Mouse (Mus musculus) erythroblast, embryonic 14.5 days (primary cell): ENCODE measurements around the gene Gm12695. TPM values are rescaled to one million over a fixed set of nuclear protein-coding genes. Genes with fewer than 3 reads are reported as not detected.

Experiments
- H3K27me3 ChIP-seq: 2 replicates; pipeline ENCODE4 v1.6.1; 2012; ENCODE audit warnings: inconsistent platforms; ENCODE audit not compliant: control insufficient read depth
- H3K36me3 ChIP-seq: 2 replicates; pipeline ENCODE4 v1.6.1; 2012; ENCODE audit warnings: mild to moderate bottlenecking, inconsistent platforms; ENCODE audit not compliant: control insufficient read depth
- H3K4me1 ChIP-seq: 2 replicates; pipeline ENCODE4 v1.6.1; 2012; ENCODE audit warnings: inconsistent platforms; ENCODE audit not compliant: control insufficient read depth
- H3K4me3 ChIP-seq: replicated peaks from 2 replicates; pipeline ENCODE3; 2012; ENCODE audit warnings: moderate library complexity, mild to moderate bottlenecking, inconsistent platforms
- H3K9me3 ChIP-seq: 2 replicates; pipeline ENCODE4 v1.6.1; 2012; ENCODE audit warnings: low read length, inconsistent platforms, mixed read lengths; ENCODE audit not compliant: control insufficient read depth
- GATA1 ChIP-seq: IDR thresholded peaks from 2 replicates; pipeline ENCODE4 v1.6.1; 2012; ENCODE audit warnings: low read length, inconsistent platforms, mixed read lengths
- TAL1 ChIP-seq: IDR thresholded peaks from 3 replicates; pipeline ENCODE4 v1.6.1; 2012; ENCODE audit warnings: low read length, inconsistent platforms, mixed read lengths
- polyA plus RNA-seq: library from polyadenylated mRNA; stranded (reverse); fragments of >175 nt; gene quantifications from 2 replicates; pipeline ENCODE4 v1.2.3, GENCODE M21; 2012

Gm12695 gene
- polyA plus RNA-seq, 1 experiment: not detected

DNA sequence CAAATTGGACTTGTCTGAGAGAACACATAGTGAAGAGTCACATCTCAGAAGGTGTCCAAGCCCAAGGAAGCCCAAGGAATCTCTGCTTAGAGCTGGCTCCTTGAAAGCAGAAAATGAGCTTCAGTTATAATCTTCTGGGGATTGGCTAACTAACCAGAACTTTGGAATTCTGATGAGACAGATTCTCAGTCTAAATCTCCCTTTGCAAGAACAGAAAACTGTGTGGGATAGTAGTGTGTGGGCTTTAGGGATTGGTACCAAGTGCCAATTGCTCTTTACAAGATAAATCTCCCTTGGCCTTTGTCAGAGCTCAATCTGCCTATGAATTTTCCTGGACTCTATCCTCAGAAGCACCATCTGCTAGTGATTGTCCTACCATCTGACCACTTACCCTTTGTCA lies 66.5 kb downstream of the Gm12695 start:
- H3K4me1 ChIP-seq: no peaks in the 10 kb centered on the region
- H3K36me3 ChIP-seq: no peaks in the 10 kb centered on the region
- no peaks in the 10 kb centered on the region for H3K27me3 ChIP-seq
- TF ChIP-seq GATA1: no peak
- no peak for TF ChIP-seq TAL1
- H3K9me3 ChIP-seq: no peaks in the 10 kb centered on the region
- H3K4me3 ChIP-seq: no peak overlapping the region

DNA sequence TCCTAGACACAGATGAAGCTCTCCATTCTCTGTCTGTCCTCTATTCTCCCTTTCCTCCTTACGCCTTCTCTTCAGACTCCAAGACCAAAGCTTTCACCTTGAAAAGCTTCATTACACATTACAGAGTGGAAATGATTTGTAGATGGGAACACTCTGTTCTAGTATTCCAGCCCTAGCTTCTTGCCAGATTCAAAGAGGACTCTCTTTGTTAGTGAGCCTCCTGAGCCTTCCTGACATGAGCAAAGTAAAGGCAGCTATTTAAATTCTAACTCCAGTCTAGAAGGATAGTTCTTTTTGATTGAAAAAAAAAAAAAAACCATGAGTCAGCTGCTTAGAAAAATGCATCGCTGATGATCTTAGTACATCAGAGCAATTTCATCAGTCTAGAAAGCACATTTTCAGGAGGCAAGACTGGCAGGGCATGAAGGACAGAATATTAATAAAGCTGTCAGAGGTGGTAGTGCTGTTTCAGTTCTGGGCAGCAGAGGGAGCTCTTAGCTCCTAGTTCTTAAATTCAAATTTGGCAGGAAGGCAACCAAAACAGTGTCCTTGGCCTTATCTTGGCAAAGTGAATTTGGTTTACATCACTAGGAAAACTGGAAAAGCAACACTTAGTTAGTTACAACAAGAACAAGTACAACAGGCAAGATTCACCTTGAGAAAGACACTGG lies 79.6 kb downstream of the Gm12695 start:
- H3K4me1 ChIP-seq: no peaks in the 10 kb centered on the region
- H3K9me3 ChIP-seq: no peaks in the 10 kb centered on the region
- no peak overlapping the region for H3K4me3 ChIP-seq
- no peaks in the 10 kb centered on the region for H3K27me3 ChIP-seq
- H3K36me3 ChIP-seq: no peaks in the 10 kb centered on the region
- no peak for TF ChIP-seq GATA1
- TF ChIP-seq TAL1: no peak

DNA sequence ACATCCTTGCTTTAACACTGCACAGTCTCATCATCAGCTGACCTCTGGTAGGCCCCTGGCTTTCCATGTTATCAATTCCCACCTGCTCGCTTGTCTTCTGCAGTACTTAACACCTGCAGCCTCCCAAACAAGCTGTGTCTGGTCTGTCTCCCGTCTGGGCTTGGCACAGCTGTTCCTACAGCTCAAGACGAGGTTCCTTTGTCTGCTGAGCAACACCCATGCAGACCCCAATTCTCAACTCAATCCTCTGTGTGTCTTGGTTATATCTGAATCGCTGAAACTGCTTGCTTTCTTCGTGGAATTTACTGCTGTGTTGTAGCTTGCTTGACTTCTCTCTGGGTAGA lies 86.8 kb downstream of the Gm12695 start:
- Histone ChIP-seq H3K4me3 (no peak overlapping the region), H3K4me1 (no peaks in the 10 kb centered on the region), H3K9me3 (peaks cover 2% of the 10 kb centered on the region; the same call in 1 of the 2 replicates), H3K27me3 (no peaks in the 10 kb centered on the region), H3K36me3 (no peaks in the 10 kb centered on the region)
- TF ChIP-seq TAL1 (no peak), GATA1 (no peak)

DNA sequence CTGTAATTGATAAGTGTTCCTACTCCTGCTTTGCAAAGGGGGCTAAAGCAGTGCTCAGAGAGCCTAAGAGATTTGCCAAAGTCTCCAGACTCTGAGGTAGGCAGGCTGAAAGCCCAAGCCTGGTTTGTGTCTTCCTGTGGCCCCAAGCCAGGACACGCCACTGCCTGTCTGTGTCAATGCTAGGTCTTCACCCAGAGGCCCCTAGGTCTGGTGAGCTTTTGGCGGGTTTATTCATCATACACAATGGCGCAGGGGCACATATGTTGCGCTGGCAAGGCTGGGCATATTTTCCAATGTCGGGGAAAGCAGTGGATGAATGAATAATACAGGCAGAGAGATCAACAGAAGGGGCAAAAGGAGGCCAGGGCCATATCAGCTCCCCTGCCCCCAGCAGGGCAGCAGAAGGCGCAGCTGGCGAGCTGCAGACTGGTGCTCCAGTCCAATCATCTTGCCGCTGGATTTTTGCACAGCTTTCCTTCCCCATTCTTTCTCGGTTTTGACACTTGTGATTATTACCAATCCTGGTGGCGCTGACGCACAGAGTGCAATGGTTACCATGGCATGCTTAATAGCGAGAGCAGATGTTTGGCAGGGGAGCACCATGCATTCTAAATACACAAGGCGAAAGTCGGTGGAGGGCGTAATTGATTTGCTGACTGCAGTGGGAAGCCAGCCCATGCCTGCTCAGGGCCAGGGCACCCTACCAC lies 87.3 kb downstream of the Gm12695 start:
- peaks cover 2% of the 10 kb centered on the region; the same call in 1 of the 2 replicates for H3K9me3 ChIP-seq
- H3K4me1 ChIP-seq: no peaks in the 10 kb centered on the region
- no peaks in the 10 kb centered on the region for H3K36me3 ChIP-seq
- H3K27me3 ChIP-seq: no peaks in the 10 kb centered on the region
- no peak overlapping the region for H3K4me3 ChIP-seq
- TF ChIP-seq TAL1: no peak

DNA sequence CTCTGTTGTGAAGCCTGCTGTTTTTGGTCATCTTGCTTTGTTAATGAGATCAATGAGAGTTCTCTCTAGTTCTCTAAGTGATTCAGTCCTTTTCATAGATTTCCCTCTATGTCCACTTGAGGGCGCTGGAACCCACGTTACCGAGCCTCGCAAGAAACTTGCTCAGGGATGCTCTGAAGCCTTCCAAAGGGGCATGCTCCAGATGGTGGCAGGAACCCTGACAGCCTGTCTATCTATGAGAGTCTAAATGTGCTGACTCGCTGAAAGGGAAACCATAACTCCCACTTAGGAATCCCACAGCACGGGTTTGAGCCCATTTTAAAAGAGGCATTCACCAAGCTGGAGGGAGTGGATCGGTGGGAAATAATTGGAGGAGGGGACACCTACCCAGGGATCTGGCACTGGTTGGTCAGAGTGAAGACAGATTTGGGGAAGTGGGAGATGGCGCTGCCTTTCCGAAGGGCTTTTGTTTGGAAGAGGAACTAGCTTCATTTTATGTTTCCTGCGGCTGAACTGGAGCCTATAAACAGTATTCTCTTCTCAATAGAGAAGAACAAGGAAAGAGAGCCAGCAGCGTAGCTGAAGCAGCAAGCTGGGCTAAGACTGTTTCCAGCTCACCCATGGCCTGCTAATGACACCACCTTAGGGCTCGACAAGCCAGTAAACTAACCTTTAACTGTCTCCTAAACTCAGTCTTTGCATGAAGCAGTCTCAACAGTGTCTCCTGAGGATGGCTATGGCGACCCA lies 88.2 kb downstream of the Gm12695 start:
- peaks cover 2% of the 10 kb centered on the region; the same call in 1 of the 2 replicates for H3K9me3 ChIP-seq
- H3K36me3 ChIP-seq: no peaks in the 10 kb centered on the region
- H3K4me1 ChIP-seq: no peaks in the 10 kb centered on the region
- H3K4me3 ChIP-seq: no peak overlapping the region
- TF ChIP-seq TAL1 (no peak), GATA1 (no peak)
- no peaks in the 10 kb centered on the region for H3K27me3 ChIP-seq

DNA sequence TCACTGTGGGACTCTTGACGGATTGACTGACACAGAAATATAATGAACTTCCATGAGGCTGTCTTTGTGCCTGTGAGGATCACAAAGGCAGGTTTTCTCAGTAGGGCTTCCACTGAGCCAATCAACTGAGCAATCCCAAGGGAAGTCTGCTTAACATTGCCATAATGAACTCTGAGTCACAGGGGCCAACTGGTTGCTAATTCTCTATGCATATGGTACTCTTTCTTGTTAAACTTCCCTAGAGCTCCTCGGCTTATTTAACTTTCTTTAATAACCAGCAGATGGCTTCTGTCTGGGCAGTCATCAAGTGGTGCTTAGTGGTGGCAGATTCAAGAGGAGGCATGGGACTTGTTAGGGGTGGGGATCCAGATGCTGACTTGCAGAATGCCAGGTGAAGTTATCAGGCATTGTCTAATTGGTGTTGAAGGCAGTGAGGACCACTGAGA lies 97.6 kb downstream of the Gm12695 start:
- H3K4me1 ChIP-seq: no peaks in the 10 kb centered on the region
- H3K9me3 ChIP-seq: no peaks in the 10 kb centered on the region
- H3K27me3 ChIP-seq: no peaks in the 10 kb centered on the region
- no peaks in the 10 kb centered on the region for H3K36me3 ChIP-seq
- H3K4me3 ChIP-seq: no peak overlapping the region
- TF ChIP-seq TAL1 (no peak), GATA1 (no peak)

DNA sequence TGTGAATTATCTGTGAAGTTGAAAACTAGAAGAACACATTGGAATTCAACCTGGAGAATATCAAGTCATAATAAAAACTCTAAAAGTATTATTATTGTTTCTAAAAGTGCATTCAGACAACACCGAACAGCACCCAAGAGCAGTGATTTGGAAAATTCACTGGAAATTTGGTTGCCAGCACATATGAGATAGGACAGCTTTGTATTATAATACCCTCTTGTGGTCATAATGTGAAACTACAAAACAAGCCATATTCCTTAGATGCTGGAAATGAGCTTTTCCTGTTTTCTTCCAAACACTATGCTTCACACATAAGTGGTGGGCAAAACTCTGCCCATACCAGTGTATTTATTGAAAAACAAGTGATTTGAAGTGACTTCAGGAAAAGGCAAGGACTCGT lies 101.5 kb downstream of the Gm12695 start:
- Histone ChIP-seq H3K36me3 (no peaks in the 10 kb centered on the region), H3K27me3 (no peaks in the 10 kb centered on the region), H3K4me1 (no peaks in the 10 kb centered on the region), H3K9me3 (no peaks in the 10 kb centered on the region), H3K4me3 (no peak overlapping the region)
- no peak for TF ChIP-seq TAL1
- TF ChIP-seq GATA1: no peak

DNA sequence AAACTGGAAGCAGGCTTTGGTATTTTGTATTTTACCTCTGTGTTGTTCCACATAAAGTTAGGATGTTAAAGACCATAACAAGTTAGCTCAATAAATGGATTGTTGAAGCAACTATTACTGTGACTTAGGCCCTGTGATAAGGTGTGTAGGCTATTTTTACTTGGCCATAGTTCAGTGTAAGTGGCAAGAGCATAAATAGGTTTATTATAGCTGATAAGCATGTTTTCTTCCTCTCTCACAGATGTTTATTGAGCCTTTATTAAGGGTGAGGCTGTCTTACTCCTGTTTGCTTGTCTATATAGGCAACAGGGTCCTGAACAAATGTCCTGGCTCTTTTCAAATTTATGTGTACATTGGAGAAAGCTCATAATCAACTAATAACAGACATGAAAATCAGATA lies 104.0 kb downstream of the Gm12695 start:
- H3K27me3 ChIP-seq: no peaks in the 10 kb centered on the region
- TF ChIP-seq GATA1: no peak
- TF ChIP-seq TAL1: no peak
- no peaks in the 10 kb centered on the region for H3K9me3 ChIP-seq
- H3K4me3 ChIP-seq: no peak overlapping the region
- no peaks in the 10 kb centered on the region for H3K36me3 ChIP-seq
- H3K4me1 ChIP-seq: no peaks in the 10 kb centered on the region

DNA sequence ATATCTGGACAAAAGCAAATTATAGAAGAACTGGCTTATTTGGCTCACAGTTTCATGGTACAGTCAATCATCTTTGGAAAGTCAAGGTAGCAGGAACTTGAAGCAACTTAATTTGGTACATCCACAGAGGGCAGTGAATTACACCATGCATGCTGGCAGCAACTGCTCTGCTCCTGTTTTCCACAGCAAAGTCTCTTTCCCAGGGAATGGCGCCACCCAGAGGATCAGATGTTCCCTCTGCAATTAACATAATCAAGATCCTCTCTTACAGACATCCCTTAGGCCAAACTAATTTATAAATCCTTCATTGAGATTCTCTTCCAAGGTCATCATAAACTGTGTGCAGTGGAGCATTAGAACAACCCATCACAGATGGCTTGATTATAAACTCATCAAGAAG lies 104.8 kb downstream of the Gm12695 start:
- no peak for TF ChIP-seq GATA1
- TF ChIP-seq TAL1: no peak
- H3K9me3 ChIP-seq: no peaks in the 10 kb centered on the region
- H3K4me3 ChIP-seq: no peak overlapping the region
- no peaks in the 10 kb centered on the region for H3K27me3 ChIP-seq
- no peaks in the 10 kb centered on the region for H3K4me1 ChIP-seq
- H3K36me3 ChIP-seq: no peaks in the 10 kb centered on the region

Other genes starting within 250 kb of the Gm12695 start
- not detected in 2 replicates for gene Cyp2j6, start 231.5 kb downstream of the Gm12695 start, polyA plus RNA-seq
- not detected in 2 replicates for gene Cyp2j9, start 193.6 kb downstream of the Gm12695 start, polyA plus RNA-seq
- not detected in 2 replicates for gene Cyp2j5, start 121.0 kb downstream of the Gm12695 start, polyA plus RNA-seq